Comparison of ENCODE assay signal across 8 mouse cellular contexts in genomic region chr10:121471570-121472197, GRCm38 (mm10). TPM values are rescaled to one million over a fixed set of nuclear protein-coding genes. Genes with fewer than 3 reads are reported as not detected.
A peak's percentile ranks its signal among the peaks of the same experiment; 100 is the strongest.
DNase-seq lines count a peak whose midpoint lies in the region; ATAC-seq and TF ChIP-seq lines count a peak whose summit lies in the region.

No protein-coding gene starts in this region.

- no peak overlapping the region for H3K4me3 ChIP-seq in limb, embryonic 12.5 days (replicated peaks)
- no peak overlapping the region for H3K4me3 ChIP-seq in limb, embryonic 10.5 days
- H3K4me3 ChIP-seq in heart, postnatal 0 days (ENCODE audit: low read depth, low read length), result no peak overlapping the region
- H3K4me3 ChIP-seq in liver, embryonic 16.5 days (ENCODE audit: low read depth, low read length), result no peak overlapping the region

- no peak for TF ChIP-seq CTCF in brain, embryonic 14.5 days (IDR thresholded peaks at IDR 0.05; ENCODE audit: borderline replicate concordance, extremely low read depth, insufficient read depth, insufficient read length)
- no peak for TF ChIP-seq CTCF in heart, postnatal 0 days (IDR thresholded peaks at IDR 0.05; ENCODE audit: low read depth)

- 0 out of 2 replicates have a peak overlapping the region, but pooled peaks have one; percentile 59 for H3K27ac ChIP-seq in limb, embryonic 12.5 days
- no peak overlapping the region for H3K27ac ChIP-seq in limb, embryonic 10.5 days
- H3K27ac ChIP-seq in heart, postnatal 0 days (ENCODE audit: low read depth), result peak overlapping the region; percentile 84
- H3K27ac ChIP-seq in liver, embryonic 16.5 days (ENCODE audit: low read length), result 0 out of 2 replicates have a peak overlapping the region, but pooled peaks have one; percentile 43

- H3K27me3 ChIP-seq in limb, embryonic 12.5 days, result no peaks in the 10 kb centered on the region
- H3K27me3 ChIP-seq in limb, embryonic 10.5 days (ENCODE audit: low read depth, poor library complexity, severe bottlenecking), result no peaks in the 10 kb centered on the region
- H3K27me3 ChIP-seq in heart, postnatal 0 days (ENCODE audit: control insufficient read depth, insufficient read depth, low read length), result no peaks in the 10 kb centered on the region
- H3K27me3 ChIP-seq in liver, embryonic 16.5 days (ENCODE audit: control insufficient read depth, insufficient read depth, low read depth, low read length), result peaks cover 2% of the 10 kb centered on the region

- ATAC-seq in limb, embryonic 12.5 days (ENCODE audit: insufficient number of reproducible peaks, insufficient read depth, low FRiP score, low TSS enrichment, low read depth), result no peak
- no peak for ATAC-seq in heart, postnatal 0 days (ENCODE audit: insufficient read depth, low read depth)
- ATAC-seq in liver, embryonic 16.5 days (ENCODE audit: low read depth), result no peak
- no peak for ATAC-seq in erythroblast, adult 5-6 weeks (replicated peaks; ENCODE audit: low FRiP score, poor library complexity, severe bottlenecking)

- no peak overlapping the region for H3K4me2 ChIP-seq in limb, embryonic 12.5 days
- peak overlapping the region; percentile 37; the same call in 1 of the 2 replicates for H3K4me2 ChIP-seq in heart, postnatal 0 days (ENCODE audit: low read depth, low read length)
- H3K4me2 ChIP-seq in liver, embryonic 16.5 days (ENCODE audit: low read depth, low read length), result no peak overlapping the region

- DNase-seq in limb, embryonic 10.5 days (ENCODE audit: low spot score), result no peak
- peak; percentile 68 for DNase-seq in brain, embryonic 14.5 days (ENCODE audit: low read depth)
- DNase-seq in heart, postnatal 0 days (ENCODE audit: low spot score), result peak; percentile 60
- DNase-seq in gastrocnemius, postnatal 4 days (ENCODE audit: low spot score in 2 of 2), result no peak
- DNase-seq in urinary bladder, postnatal 10 days (ENCODE audit: low spot score), result no peak

- no peak for TF ChIP-seq POLR2A in brain, embryonic 14.5 days (IDR thresholded peaks at IDR 0.05; ENCODE audit: borderline replicate concordance, extremely low read depth, insufficient read depth, insufficient read length, poor library complexity, severe bottlenecking)

- no peaks in the 10 kb centered on the region for H3K36me3 ChIP-seq in limb, embryonic 12.5 days
- no peaks in the 10 kb centered on the region for H3K36me3 ChIP-seq in limb, embryonic 10.5 days
- H3K36me3 ChIP-seq in heart, postnatal 0 days (replicated peaks; ENCODE audit: control insufficient read depth, insufficient read depth, low read length), result no peaks in the 10 kb centered on the region
- no peaks in the 10 kb centered on the region for H3K36me3 ChIP-seq in liver, embryonic 16.5 days (ENCODE audit: control insufficient read depth, insufficient read depth)

- no peaks in the 10 kb centered on the region for H3K9me3 ChIP-seq in limb, embryonic 12.5 days
- H3K9me3 ChIP-seq in limb, embryonic 10.5 days (replicated peaks), result no peaks in the 10 kb centered on the region
- no peaks in the 10 kb centered on the region for H3K9me3 ChIP-seq in heart, postnatal 0 days (replicated peaks; ENCODE audit: control insufficient read depth, low read length)
- no peaks in the 10 kb centered on the region for H3K9me3 ChIP-seq in liver, embryonic 16.5 days (replicated peaks; ENCODE audit: control insufficient read depth, low read length)

- H3K4me1 ChIP-seq in limb, embryonic 12.5 days (replicated peaks), result peaks cover 69% of the 10 kb centered on the region
- peaks cover 86% of the 10 kb centered on the region for H3K4me1 ChIP-seq in limb, embryonic 10.5 days
- H3K4me1 ChIP-seq in heart, postnatal 0 days (ENCODE audit: control insufficient read depth, insufficient read depth), result peaks cover 66% of the 10 kb centered on the region
- peaks cover 59% of the 10 kb centered on the region for H3K4me1 ChIP-seq in liver, embryonic 16.5 days (ENCODE audit: control insufficient read depth, low read depth, low read length)

- TF ChIP-seq EP300 in heart, postnatal 0 days (IDR thresholded peaks at IDR 0.05; ENCODE audit: low read depth), result no peak

- H3K9ac ChIP-seq in limb, embryonic 12.5 days (replicated peaks), result no peak overlapping the region
- H3K9ac ChIP-seq in heart, postnatal 0 days (replicated peaks; ENCODE audit: low read depth, low read length), result peak overlapping the region; percentile 16; the same call in 1 of the 2 replicates
- no peak overlapping the region for H3K9ac ChIP-seq in liver, embryonic 16.5 days (ENCODE audit: low read depth, low read length)

- 50% methylated on average over 8 of the region's 8 CpGs for WGBS in limb, embryonic 12.5 days
- WGBS in limb, embryonic 10.5 days, result 68% methylated on average over 8 of the region's 8 CpGs
- WGBS in heart, postnatal 0 days, result 15% methylated on average over 8 of the region's 8 CpGs
- 37% methylated on average over 8 of the region's 8 CpGs for WGBS in liver, embryonic 16.5 days (ENCODE audit: insufficient replicate concordance)

RNA-seq across cellular contexts. Expression of gene Rassf3, which starts 4.5 kb away (rescaled TPM):
- 20.2 and 22.2 TPM in 2 replicates for polyA plus RNA-seq in limb, embryonic 12.5 days (2016; fragmentation: Nextera tagmentation; extraction: Ambion mirVana)
- 18.0 and 21.1 TPM in 2 replicates for polyA plus RNA-seq in limb, embryonic 10.5 days (2016; fragmentation: Nextera tagmentation; extraction: Ambion mirVana)
- 5.4 and 7.3 TPM in 2 replicates for polyA plus RNA-seq in brain, embryonic 14.5 days (2012; rRNA removed)
- total RNA-seq in heart, postnatal 0 days (2014; rRNA removed; ENCODE audit: low replicate concordance), result 27.9 and 32.3 TPM in 2 replicates
- 22.0 and 23.4 TPM in 2 replicates for polyA plus RNA-seq in heart, postnatal 0 days (2015; fragmentation: Nextera tagmentation; extraction: Ambion mirVana)
- polyA plus RNA-seq in liver, embryonic 16.5 days (2015; fragmentation: Nextera tagmentation; extraction: Ambion mirVana), result 12.1 and 13.3 TPM in 2 replicates
- 11.7 and 12.5 TPM in 2 replicates for total RNA-seq in erythroblast, adult 5-6 weeks (2015; ENCODE audit: low replicate concordance)
- total RNA-seq in erythroblast, adult 5-6 weeks (2017; ENCODE audit: low replicate concordance), result 7.8 and 12.7 TPM in 2 replicates
- 10 to 100 TPM; 70.0 to 78.2 TPM for total RNA-seq in gastrocnemius, postnatal 4 days (2021)

Comparison
In these comparisons a context has a peak if more than half of its experiments do, and no peak if none do; other contexts are left out.
1. DNase-seq: peak in brain, embryonic 14.5 days (single experiment) and heart, postnatal 0 days (single experiment); none in limb, embryonic 10.5 days (single experiment), gastrocnemius, postnatal 4 days (0 of 2) and urinary bladder, postnatal 10 days (single experiment).